Mouse (Mus musculus) megakaryocyte-erythroid progenitor cell, adult 5-6 weeks (primary cell): ENCODE results near the gene Klhl10. TPM values are rescaled to one million over a fixed set of nuclear protein-coding genes. Genes with fewer than 3 reads are reported as not detected.

Experiments used
- ATAC-seq: replicated peaks from 2 replicates; pipeline ENCODE4 v1.8.0; 2016; ENCODE audit warnings: mild to moderate bottlenecking, inconsistent platforms; ENCODE audit not compliant: severe bottlenecking, poor library complexity, low FRiP score, low TSS enrichment
- total RNA-seq, 2 experiments: library from RNA; stranded (forward) in 1 of 2; stranded (reverse) in 1 of 2; fragments of 200-1000, 215-1000 nt in 1 of 2; fragments of >200 nt in 1 of 2; fragmentation: Nextera tagmentation in 1 of 2; gene quantifications; 2 replicates each; pipeline ENCODE4 v1.2.3; 2014 to 2017

Gene Klhl10
- total RNA-seq, 2 experiments from 2014 or later, result not detected

DNA sequence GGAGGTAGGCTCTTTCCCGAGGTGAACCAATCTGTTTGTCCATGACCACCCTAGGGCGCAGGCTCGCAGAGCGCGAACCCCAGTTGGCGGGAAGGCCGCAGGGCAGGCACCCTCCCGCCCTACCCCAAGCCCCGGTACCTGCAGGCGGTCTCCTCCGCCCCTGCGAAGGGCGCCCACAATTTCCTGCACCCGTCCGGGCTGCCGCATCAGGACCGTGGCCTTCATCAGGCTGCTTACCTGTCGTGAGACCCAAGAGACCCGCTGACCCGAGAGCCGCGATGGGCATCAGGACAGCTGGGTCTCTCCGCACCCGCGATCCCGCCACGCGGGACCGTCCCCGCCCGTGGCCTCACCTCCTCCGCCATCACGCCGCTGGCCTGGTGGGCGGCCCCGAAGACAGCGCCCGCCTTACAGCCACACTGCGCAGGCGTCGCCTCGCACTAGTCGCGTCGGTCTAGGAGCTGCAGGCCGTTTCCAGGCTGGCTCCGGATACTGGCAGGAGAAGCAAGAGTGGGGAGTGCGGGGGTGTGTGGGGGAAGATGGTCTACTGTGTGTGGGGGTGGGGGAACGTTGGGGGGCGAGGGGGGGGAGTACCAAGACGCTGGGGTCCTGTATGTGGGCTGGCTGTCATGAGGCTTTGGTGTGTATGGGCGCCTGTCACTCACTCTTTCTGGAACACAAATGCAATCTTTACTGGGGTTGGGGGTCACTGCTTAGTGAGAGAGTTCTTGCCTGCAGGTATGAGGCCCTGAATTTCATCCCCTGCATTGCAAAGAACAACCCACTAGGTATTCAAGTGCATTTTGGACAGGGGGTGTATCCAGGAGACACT lies 810 bp upstream of the Klhl10 start:
- ATAC-seq, result peak; percentile 94

GRCm38 (mm10) chr11:100442625-100443024 lies 908 bp downstream of the Klhl10 start:
- ATAC-seq, result no peak

GRCm38 (mm10) chr11:100457247-100457646 lies 15.5 kb downstream of the Klhl10 start:
- no peak for ATAC-seq

DNA sequence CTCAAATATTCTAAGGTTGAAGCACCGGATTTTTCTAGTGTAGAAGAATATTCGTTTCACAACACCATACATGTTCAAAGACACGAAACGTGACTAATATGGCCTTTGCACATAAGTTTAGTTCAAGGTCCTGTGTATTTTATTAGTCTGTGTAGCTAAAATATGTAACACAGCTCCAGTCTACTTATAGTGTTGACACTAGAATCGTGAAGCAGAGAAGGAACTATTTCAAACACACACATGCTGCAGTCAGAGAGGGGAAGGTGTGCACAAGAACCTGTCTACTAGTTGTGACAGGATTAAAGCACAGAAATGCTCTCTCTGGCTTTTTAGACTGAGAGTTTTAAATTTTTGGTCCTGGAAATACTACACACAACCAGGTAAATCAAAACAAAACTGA lies 16.0 kb downstream of the Klhl10 start:
- no peak for ATAC-seq

GRCm38 (mm10) chr11:100462699-100463098 lies 21.0 kb downstream of the Klhl10 start:
- no peak for ATAC-seq

DNA sequence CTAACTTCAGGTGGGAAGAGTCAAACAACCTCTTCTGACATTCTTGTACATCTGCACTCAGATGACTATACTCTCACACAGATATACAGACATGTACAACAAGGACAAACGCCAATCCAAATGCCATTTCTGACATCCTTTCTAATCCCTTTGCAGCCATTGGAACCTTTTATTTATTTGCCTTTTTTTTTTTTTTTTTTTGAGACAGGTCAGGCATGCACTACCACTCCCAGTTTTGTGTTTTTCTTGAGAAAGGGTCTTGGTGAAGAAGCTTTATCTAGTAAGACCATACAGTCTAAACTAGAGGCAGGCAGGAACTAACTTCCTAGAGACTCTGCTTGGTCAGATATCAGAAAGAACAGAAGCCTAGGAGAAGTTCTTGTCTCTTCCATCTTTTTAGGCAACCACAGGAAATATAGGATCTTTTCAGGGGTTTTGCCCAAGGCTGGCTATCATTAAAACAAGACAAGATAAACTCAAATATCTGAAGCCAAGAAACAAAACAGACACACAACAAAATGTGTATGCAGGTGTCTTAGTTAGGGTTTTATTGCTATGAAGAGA lies 23.6 kb downstream of the Klhl10 start:
- peak; percentile 81 for ATAC-seq

DNA sequence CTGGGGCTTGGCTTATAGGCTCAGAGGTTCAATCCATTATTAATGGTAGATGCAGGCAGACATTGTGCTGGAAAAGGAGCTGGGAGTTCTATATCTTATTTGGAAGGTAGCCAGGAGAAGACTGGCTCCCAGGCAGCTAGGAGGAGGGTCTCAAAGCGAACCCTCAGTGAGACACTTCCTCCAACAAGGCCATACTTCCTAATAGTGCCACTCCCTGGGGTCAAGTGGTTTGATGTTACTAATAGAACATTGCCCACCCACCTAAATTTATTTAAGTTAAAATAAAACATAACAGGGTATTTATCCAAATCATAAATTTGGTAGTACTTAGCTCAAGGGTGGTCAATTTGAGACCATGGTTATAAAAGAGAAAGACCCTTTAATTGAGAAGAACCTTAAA lies 24.1 kb downstream of the Klhl10 start:
- ATAC-seq, result no peak

- no peak for ATAC-seq
Observed at GRCm38 (mm10) chr11:100471352-100472196, 29.9 kb downstream of the Klhl10 start.

DNA sequence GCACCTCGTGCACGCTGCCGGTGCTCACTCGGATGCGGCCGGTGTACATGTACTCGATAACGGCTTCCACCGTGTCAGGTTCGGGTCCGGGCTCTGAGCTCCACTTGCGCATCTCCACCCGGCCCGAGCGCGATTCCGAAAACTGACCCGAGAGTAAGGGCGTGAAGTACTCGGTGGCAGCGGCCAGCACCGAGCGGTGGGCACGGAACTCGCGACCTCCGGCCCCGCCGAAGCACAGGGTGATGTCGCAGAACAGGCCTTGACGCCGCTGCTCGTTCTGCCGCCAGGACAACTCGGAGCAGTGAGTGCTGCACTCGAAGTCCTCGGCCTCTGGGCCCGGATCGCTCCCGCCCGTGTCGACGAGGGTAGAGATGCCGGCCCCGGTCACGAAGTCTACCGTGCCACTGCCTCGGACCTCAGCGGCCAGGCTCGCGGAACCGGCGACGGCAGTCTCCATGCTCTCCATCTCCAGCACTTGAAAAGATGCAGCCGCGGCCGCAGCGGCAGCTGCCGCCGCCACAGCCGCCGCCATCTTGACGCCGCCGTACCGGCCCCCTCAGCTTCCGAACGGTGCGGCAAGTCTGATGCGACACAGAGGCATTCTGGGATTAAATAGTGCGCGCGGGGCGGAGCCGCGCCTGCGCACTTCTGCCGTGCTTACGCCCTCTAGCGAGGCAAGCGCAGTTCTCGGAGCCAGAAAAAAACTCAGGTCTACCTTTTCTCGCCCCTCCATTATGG lies 30.6 kb downstream of the Klhl10 start, which contains the start of gene Klhl11:
Gene Klhl11, minus strand, starts transcription at position 545 of the 738 bp plus-strand sequence.
- ATAC-seq, result peak; percentile 95

DNA sequence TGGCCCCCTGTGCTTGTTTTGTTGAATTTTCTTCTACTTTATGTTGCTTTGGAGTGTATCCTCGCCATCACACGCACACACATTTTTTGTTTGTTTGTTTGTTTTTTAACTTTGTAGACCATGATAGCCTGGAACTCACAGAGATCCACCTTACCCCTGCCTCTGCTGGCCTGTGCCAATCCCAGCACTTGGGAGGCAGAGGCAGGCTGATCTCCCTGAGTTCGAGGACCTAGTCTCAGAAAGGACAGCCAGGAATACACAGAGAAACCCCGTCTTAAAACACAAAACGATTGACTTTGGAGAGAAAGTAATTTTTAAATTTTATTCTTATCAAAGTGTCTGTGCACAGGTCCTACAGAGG lies 31.2 kb downstream of the Klhl10 start:
- ATAC-seq, result peak; percentile 46

DNA sequence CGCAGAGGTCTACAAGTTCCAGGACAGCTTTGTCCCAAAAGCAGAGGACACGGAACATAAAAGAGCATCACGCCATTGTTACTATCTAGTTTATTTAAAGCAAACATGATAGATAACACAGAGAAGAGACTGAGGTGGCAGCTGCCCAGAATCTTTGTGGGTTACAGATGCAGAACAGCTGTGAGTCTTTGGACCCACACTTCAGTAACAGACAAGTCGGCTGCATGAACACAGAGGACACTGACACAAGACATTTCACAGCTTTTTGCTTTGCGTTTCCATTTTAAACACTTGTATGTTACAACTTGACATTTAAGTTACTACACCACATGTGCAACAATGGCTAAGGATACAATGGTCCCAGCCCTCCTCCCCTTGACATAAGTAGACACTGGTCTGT lies 34.6 kb downstream of the Klhl10 start:
- ATAC-seq, result no peak

DNA sequence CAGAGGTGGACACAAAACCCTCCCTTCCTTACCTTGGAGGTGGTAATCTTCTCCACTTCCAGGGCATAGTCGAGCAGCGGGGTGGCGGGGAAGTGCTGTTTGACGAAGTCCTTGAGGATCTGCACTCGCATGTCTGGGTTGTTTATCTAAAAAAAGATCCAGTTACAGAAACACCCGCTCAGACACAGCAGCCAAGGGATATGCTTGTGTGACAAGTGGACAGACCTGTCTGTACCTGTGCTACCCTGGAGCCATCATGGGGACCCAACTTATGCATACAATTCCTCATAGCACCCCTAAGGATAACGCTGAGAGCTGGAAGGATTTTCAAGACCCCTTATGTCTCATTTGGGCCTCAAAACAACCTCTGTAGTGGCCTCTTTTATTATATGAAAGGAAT lies 37.4 kb downstream of the Klhl10 start:
- ATAC-seq, result no peak

DNA sequence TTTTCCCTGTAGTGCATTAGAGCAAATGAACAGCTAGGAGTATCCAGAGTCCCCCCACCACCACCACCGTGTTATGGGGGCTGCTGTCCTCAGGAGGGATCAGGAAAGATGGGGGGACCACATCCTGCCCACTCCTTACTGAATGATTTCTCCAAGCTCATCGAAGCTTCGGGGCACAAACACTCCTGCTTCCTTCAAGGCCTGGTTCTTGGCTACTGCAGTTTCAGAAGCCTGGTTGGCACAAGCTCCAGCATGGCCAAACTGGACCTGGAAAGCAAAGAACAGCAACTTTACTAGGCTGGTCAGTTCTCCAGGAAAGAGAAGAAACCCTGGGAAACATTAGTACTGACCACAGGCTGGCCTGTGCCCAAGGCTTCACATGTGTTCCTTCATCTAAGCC lies 42.7 kb downstream of the Klhl10 start:
- ATAC-seq, result no peak

DNA sequence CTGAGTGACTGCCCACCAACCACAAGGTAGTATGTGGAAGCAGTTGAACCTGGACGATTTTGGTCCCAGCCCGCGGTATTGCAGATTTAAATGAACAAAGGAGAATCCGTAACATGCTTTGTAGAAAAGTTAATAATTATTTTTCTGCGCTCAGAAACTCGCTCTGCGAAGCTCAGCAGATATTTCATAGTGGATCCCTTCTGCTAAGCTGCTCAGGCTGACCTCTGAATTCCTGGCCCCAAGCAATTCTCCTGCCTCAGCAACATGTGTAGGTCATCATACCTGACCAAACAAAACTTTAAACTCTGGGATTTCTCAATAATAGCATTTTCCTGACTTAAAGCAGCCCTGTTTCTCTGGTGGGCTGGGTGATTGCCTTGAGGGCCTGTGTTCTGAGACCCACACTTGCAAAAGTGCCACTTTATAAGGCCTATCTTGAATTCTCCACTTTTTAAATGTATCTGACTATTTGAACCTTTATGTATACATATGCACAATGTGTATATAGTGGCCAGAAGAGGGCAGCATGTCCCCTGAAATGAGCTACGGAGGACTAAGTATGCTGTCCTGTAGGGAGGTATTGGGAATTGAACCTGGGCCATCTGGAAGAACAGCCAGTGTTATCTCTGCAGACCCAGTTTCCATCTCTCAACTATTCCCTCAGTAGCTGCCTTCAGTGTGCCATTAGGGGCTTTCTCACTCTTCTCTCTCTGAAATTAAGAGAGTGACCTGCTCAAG lies 44.3 kb downstream of the Klhl10 start:
- peak; percentile 83 for ATAC-seq

DNA sequence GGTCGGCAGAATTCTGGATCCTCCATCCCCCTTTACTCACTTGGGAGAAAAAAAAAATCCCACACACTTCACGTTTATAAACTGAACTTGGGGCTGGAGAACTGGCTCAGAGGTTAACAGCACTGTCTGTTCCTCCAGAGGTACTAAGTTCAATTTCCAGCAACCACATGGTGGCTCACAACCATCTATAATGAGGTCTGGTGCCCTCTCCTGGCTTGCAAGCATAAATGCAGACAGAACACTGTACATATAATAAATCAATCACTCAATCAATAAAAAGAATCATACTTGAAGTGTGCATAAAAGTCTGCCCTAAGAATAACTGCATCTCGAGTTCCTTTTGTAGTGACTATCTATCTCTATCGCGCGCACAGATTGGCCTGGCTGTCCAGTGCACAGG lies 49.2 kb downstream of the Klhl10 start:
- no peak for ATAC-seq

DNA sequence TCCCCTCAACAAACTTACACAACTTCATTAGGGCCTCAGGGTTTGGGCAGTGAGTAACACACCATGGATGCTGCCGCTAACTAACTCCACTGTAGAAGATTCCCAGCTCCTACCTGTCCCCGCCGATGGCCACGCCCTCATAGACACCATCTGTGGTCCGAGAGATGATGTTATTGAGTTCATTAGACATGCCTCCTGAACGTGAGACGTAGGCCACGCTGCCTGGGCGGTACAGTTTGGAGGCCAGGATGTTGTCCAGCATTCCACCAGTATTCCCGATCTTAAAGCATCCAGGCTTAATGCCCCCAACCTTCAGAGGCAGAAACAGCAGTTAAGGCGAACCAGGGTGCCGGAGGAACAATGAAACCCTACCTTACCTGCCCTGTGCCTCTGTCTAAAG lies 52.1 kb downstream of the Klhl10 start:
- no peak for ATAC-seq

GRCm38 (mm10) chr11:100500241-100500640 lies 58.5 kb downstream of the Klhl10 start:
- 0 out of 2 replicates have a peak, but pooled peaks have one; percentile 19 for ATAC-seq

DNA sequence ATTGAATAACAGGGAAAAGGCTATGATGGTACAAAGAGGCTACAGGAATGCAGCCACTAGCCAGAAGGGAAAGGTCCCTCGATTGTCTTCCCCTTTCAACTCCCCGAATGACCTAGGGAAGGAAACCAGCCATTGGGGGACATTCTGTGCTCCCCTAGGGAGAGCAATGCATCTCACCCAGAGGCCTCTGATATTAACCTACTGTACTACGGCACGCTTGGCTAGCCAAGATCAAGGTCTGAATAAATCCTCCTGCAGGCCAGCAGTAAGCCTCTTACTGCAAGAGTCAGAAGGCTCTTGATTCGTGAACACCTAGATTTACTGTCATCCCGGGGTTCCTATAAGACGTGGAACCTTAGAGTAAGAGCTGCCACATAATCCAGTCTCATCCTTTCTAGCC lies 58.9 kb downstream of the Klhl10 start:
- ATAC-seq, result no peak

DNA sequence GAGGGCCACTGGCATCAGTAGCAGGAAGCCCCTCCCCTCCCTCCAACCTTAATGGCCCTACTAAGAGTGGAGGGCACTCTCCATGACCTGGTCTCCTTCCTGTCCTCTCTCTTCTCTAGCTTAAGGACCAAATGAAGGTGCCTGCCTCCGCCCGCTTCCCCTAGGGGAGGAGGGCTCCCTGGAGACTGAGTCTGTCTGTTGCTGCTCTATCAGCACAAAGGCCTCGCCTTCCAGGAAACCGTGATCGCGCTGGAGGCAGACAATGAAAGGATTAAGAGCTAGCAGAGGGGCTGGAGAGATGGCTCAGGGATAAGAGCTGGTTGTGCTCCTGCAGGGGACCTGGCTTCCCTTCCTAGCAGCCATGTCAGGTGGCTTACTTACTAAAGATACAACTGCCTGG lies 59.6 kb downstream of the Klhl10 start:
- no peak for ATAC-seq
